Mouse (Mus musculus): ENCODE measurements around the gene Zfp697.
A peak's percentile ranks its signal among the peaks of the same experiment; 100 is the strongest.

DNA sequence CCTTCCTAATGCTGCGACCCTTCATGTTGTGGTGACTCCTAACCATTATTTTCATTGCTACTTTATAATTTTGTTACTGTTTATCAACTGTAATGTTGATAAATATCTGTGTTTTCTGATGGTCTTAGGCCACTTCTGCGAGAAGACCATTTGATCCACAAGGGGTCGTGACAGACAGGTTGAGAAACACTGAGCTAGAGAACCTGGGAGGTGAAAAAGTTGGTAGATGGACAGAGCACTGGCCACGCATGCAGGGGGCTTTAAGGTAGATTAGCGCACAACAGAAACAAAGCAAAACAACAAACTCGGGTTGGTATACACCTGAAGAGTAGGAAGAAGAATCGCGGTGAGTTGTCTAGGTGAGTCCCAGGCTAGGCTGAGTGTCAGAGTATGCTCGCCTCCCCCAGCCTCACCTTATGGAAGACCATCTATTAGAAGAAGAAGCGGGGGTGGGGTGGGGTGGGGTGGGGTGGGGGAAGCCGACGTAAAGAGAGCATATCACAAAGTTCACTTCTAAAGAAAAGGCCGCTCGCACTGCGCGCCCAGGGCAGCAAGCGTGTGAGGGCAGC, 500 bp upstream of the Zfp697 start:
- TF ChIP-seq EP300 (IDR thresholded peaks at IDR 0.05) (no peak), CTCF (IDR thresholded peaks at IDR 0.05) (peak; percentile 61)
